Mouse (Mus musculus) kidney, adult 18-20 months (tissue): Measurements from ENCODE around the gene Gm42906.

Experiments
- DNase-seq: peaks from one replicate; pipeline ENCODE4 v3.0.0; 2021

Gm42906 gene

GRCm38 (mm10) chr5:151296244-151296643 lies 131.7 kb downstream of the Gm42906 start:
- no peak for DNase-seq

- no peak for DNase-seq
Observed at GRCm38 (mm10) chr5:151293591-151293990, 134.4 kb downstream of the Gm42906 start.

- peak; percentile 24 for DNase-seq
Observed at GRCm38 (mm10) chr5:151292310-151292709, 135.7 kb downstream of the Gm42906 start.

GRCm38 (mm10) chr5:151286331-151286730 lies 141.6 kb downstream of the Gm42906 start:
- no peak for DNase-seq

GRCm38 (mm10) chr5:151279531-151279930 lies 148.4 kb downstream of the Gm42906 start:
- DNase-seq, result no peak

- no peak for DNase-seq
Observed at GRCm38 (mm10) chr5:151277927-151278326, 150.0 kb downstream of the Gm42906 start.

- no peak for DNase-seq
Observed at GRCm38 (mm10) chr5:151275986-151276385, 152.0 kb downstream of the Gm42906 start.

- no peak for DNase-seq
Observed at GRCm38 (mm10) chr5:151274265-151274664, 153.7 kb downstream of the Gm42906 start.

GRCm38 (mm10) chr5:151270815-151271214 lies 157.1 kb downstream of the Gm42906 start:
- no peak for DNase-seq

GRCm38 (mm10) chr5:151266896-151267634 lies 160.9 kb downstream of the Gm42906 start:
- DNase-seq, result no peak

GRCm38 (mm10) chr5:151261558-151261957 lies 166.4 kb downstream of the Gm42906 start:
- no peak for DNase-seq

GRCm38 (mm10) chr5:151252213-151252612 lies 175.8 kb downstream of the Gm42906 start:
- no peak for DNase-seq

- DNase-seq, result no peak
Observed at GRCm38 (mm10) chr5:151251656-151252055, 176.3 kb downstream of the Gm42906 start.

- DNase-seq, result no peak
Observed at GRCm38 (mm10) chr5:151248671-151249620, 179.0 kb downstream of the Gm42906 start.

- DNase-seq, result no peak
Observed at GRCm38 (mm10) chr5:151248084-151248483, 179.9 kb downstream of the Gm42906 start.

- DNase-seq, result no peak
Observed at GRCm38 (mm10) chr5:151247115-151247875, 180.7 kb downstream of the Gm42906 start.

- no peak for DNase-seq
Observed at GRCm38 (mm10) chr5:151246287-151246686, 181.7 kb downstream of the Gm42906 start.

- no peak for DNase-seq
Observed at GRCm38 (mm10) chr5:151245571-151245970, 182.4 kb downstream of the Gm42906 start.

- no peak for DNase-seq
Observed at GRCm38 (mm10) chr5:151238730-151239129, 189.2 kb downstream of the Gm42906 start.

- no peak for DNase-seq
Observed at GRCm38 (mm10) chr5:151236411-151236810, 191.6 kb downstream of the Gm42906 start.

- peak; percentile 79 for DNase-seq
Observed at GRCm38 (mm10) chr5:151233400-151234031, 194.4 kb downstream of the Gm42906 start, which contains the start of gene Stard13. Gene Stard13 (minus strand): TSS chr5:151233836.

GRCm38 (mm10) chr5:151232576-151233299 lies 195.2 kb downstream of the Gm42906 start:
- DNase-seq, result no peak
